Mouse (Mus musculus): ENCODE measurements at regions not wholly inside any gene's neighbourhood (a gene's known extent, or its start where the extent isn't known, plus 50 kb on each side); places are given as distances from the start of the nearest gene placed in this dataset. TPM values are rescaled to one million over a fixed set of nuclear protein-coding genes. Genes with fewer than 3 reads are reported as not detected.

DNA sequence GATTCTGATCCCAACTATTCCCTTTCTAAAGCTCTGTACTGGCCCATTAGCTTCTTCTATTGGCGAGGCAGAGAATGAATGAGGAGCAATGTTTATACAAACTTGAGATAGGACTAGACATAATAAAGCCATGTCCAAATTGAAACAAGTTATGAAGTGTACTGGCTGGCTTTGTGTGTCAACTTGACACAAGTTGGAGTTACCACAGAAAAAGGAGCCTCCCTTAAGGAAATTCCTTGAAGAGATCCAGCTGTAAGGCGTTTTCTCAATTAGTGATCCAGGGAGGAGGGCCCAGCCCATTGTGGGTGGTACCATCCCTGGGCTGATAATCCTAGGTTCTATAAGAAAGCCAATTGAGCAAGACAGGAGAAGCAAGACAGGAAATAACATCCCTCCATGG is 135.9 kb upstream of the Cr2 start:
- no peaks in the 10 kb centered on the region for H3K36me3 ChIP-seq (ENCODE audit: control insufficient read depth, insufficient read depth, low read length)
- H3K4me3 ChIP-seq (ENCODE audit: low read length) = no peak overlapping the region
- no peak overlapping the region for H3K27ac ChIP-seq (ENCODE audit: low read depth, low read length)
- 78% methylated on average over 2 of the region's 2 CpGs for WGBS
- no peaks in the 10 kb centered on the region for H3K27me3 ChIP-seq (replicated peaks; ENCODE audit: control insufficient read depth, insufficient read depth, low read length)
- no peaks in the 10 kb centered on the region for H3K9me3 ChIP-seq (ENCODE audit: control insufficient read depth, low read length)
- no peak for ATAC-seq
- H3K4me2 ChIP-seq (ENCODE audit: low read length) = no peak overlapping the region
- no peak overlapping the region for H3K9ac ChIP-seq (ENCODE audit: low read depth, low read length)
- no peaks in the 10 kb centered on the region for H3K4me1 ChIP-seq (ENCODE audit: control insufficient read depth, insufficient read depth, low read depth, low read length)

DNA sequence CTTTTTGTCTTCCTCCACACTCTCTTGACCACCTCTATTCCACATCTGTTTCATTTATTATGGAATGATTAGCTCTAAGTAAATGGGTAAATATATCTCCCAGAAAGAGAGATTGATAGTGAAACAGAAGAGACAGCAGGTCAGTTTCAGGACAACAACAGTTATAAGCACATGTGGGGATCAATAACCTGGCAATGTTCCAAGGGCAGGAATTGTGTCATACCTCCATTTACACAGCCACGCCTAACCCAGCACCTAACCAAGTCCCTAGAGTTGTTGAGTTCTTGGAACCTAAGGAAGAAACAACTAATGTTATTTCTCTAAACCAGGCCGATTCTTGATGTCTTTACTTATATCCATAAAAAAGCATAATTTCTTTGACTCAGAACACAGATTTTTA is 108.6 kb upstream of the Cr2 start:
- WGBS = 85% methylated on average over 2 of the region's 2 CpGs
- H3K9me3 ChIP-seq (ENCODE audit: control insufficient read depth, low read length) = no peaks in the 10 kb centered on the region
- no peak for ATAC-seq
- H3K27ac ChIP-seq (ENCODE audit: low read depth, low read length) = no peak overlapping the region
- H3K4me1 ChIP-seq (ENCODE audit: control insufficient read depth, insufficient read depth, low read depth, low read length) = no peaks in the 10 kb centered on the region
- no peaks in the 10 kb centered on the region for H3K27me3 ChIP-seq (replicated peaks; ENCODE audit: control insufficient read depth, insufficient read depth, low read length)
- H3K9ac ChIP-seq (ENCODE audit: low read depth, low read length) = no peak overlapping the region
- H3K36me3 ChIP-seq (ENCODE audit: control insufficient read depth, insufficient read depth, low read length) = no peaks in the 10 kb centered on the region
- no peak overlapping the region for H3K4me2 ChIP-seq (ENCODE audit: low read length)
- H3K4me3 ChIP-seq (ENCODE audit: low read length) = no peak overlapping the region

DNA sequence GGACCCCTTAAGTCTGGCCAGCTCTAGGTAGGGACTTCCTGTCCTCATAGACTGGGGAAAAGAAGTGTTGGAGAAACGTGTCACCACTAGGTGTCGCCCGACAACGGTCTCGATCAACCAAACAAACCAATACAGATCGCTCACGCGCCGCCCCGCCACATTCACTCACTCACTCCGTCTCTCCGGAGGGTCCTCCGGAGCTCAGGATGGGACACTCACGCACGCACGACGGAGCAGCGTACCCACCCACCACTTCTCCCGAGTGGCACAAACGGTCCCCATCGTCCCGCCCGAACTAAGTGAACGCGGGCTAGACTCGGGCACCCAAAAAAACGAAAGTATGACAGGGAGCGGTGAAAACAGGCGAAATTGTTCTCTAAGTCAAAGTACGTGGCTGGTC is 65.0 kb upstream of the Cr2 start:
- Histone ChIP-seq H3K27ac (ENCODE audit: low read depth, low read length) (no peak overlapping the region), H3K9ac (ENCODE audit: low read depth, low read length) (no peak overlapping the region), H3K4me1 (ENCODE audit: control insufficient read depth, insufficient read depth, low read depth, low read length) (no peaks in the 10 kb centered on the region), H3K27me3 (replicated peaks; ENCODE audit: control insufficient read depth, insufficient read depth, low read length) (no peaks in the 10 kb centered on the region), H3K4me3 (ENCODE audit: low read length) (no peak overlapping the region), H3K4me2 (ENCODE audit: low read length) (no peak overlapping the region), H3K36me3 (ENCODE audit: control insufficient read depth, insufficient read depth, low read length) (no peaks in the 10 kb centered on the region), H3K9me3 (ENCODE audit: control insufficient read depth, low read length) (no peaks in the 10 kb centered on the region)
- ATAC-seq = no peak
- 7% methylated on average over 30 of the region's 30 CpGs for WGBS

- peak; percentile 42; the same call in 1 of the 2 replicates for ATAC-seq
- H3K4me2 ChIP-seq (ENCODE audit: low read length) = no peak overlapping the region
- no peaks in the 10 kb centered on the region for H3K36me3 ChIP-seq (ENCODE audit: control insufficient read depth, insufficient read depth, low read length)
- no peaks in the 10 kb centered on the region for H3K9me3 ChIP-seq (ENCODE audit: control insufficient read depth, low read length)
- no peaks in the 10 kb centered on the region for H3K4me1 ChIP-seq (ENCODE audit: control insufficient read depth, insufficient read depth, low read depth, low read length)
- H3K27ac ChIP-seq (ENCODE audit: low read depth, low read length) = no peak overlapping the region
- H3K27me3 ChIP-seq (replicated peaks; ENCODE audit: control insufficient read depth, insufficient read depth, low read length) = no peaks in the 10 kb centered on the region
- no peak overlapping the region for H3K4me3 ChIP-seq (ENCODE audit: low read length)
- no peak overlapping the region for H3K9ac ChIP-seq (ENCODE audit: low read depth, low read length)
These were observed 56.1 kb upstream of the Cr2 start for GRCm38 (mm10) chr1:195232658-195233057.

DNA sequence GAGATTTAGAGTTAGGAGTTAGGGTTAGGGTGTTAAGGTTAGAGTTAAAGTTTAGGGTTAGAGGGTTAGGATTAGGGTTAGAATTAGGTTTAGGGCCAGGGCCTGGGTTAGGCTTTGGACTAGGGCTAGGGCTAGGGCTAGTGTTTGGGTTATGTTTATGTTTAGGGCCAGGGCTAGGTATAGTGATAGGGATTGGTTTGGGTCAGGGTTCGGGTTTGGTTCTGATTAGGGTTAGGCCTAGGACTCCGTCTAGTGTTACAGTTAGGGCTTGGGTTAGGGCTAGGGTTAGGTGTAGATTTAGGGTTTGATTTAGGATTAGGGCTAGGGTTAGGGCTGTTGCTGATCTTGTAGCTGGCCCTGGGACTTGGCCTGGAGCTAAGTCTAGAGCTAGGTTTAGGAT is 50.5 kb upstream of the Cr2 start:
- Histone ChIP-seq H3K4me3 (ENCODE audit: low read length) (no peak overlapping the region), H3K27ac (ENCODE audit: low read depth, low read length) (no peak overlapping the region), H3K36me3 (ENCODE audit: control insufficient read depth, insufficient read depth, low read length) (no peaks in the 10 kb centered on the region), H3K4me2 (ENCODE audit: low read length) (no peak overlapping the region), H3K27me3 (replicated peaks; ENCODE audit: control insufficient read depth, insufficient read depth, low read length) (no peaks in the 10 kb centered on the region), H3K9ac (ENCODE audit: low read depth, low read length) (no peak overlapping the region), H3K9me3 (ENCODE audit: control insufficient read depth, low read length) (no peaks in the 10 kb centered on the region), H3K4me1 (ENCODE audit: control insufficient read depth, insufficient read depth, low read depth, low read length) (no peaks in the 10 kb centered on the region)
- WGBS = 88% methylated on average over 2 of the region's 2 CpGs
- ATAC-seq = no peak

Small RNAs in the stretch of these regions (microRNA-seq; reads per million reads assigned to microRNA genes)
- gene Gm24802 = not detected
